Mouse (Mus musculus) MEL (cell line): ENCODE results near the gene Ralgds. TPM values are rescaled to one million over a fixed set of nuclear protein-coding genes. Genes with fewer than 3 reads are reported as not detected.

Source experiments
- DNase-seq: peaks from one replicate; pipeline ENCODE4 v3.0.0; 2011; ENCODE audit warnings: low read depth, low spot score
- H3K27ac ChIP-seq: 2 replicates; pipeline ENCODE4 v1.5.1; 2012; ENCODE audit warnings: low read depth, mild to moderate bottlenecking, control low read depth, low read length, moderate library complexity; ENCODE audit not compliant: control insufficient read depth
- H3K27me3 ChIP-seq, 2 experiments: fragments of 150-350 bp in 1 of 2; sonication (generic) in 1 of 2; 2 replicates each; pipeline ENCODE4 v1.6.1; 2012; ENCODE audit warnings: low read length in 2 of 2, mild to moderate bottlenecking in 2 of 2, improper control_type of control experiment in 1 of 2, moderate library complexity in 1 of 2; ENCODE audit not compliant: insufficient read depth in 2 of 2, control insufficient read depth in 1 of 2
- H3K36me3 ChIP-seq, 2 experiments: 2 replicates each; pipeline ENCODE4 v1.6.1; 2012 to 2014; ENCODE audit warnings: low read length in 2 of 2, improper control_type of control experiment in 1 of 2, inconsistent platforms in 1 of 2, mild to moderate bottlenecking in 1 of 2; ENCODE audit not compliant: insufficient read depth in 2 of 2, control insufficient read depth in 1 of 2
- H3K4me1 ChIP-seq, 2 experiments: fragments of 150-350 bp in 1 of 2; sonication (generic) in 1 of 2; 2 replicates each; pipeline ENCODE4 v1.6.1; 2012; ENCODE audit warnings: low read length in 2 of 2, improper control_type of control experiment in 1 of 2, mild to moderate bottlenecking in 1 of 2; ENCODE audit not compliant: insufficient read depth in 2 of 2, control insufficient read depth in 1 of 2
- H3K4me3 ChIP-seq, 2 experiments: fragments of 150-350 bp in 1 of 2; sonication (generic) in 1 of 2; 2 replicates each; pipeline ENCODE4 v1.5.1; 2012; ENCODE audit warnings: low read depth in 2 of 2, low read length in 2 of 2, mild to moderate bottlenecking in 2 of 2, moderate library complexity in 2 of 2, control low read depth in 1 of 2, improper control_type of control experiment in 1 of 2; ENCODE audit not compliant: control insufficient read depth in 1 of 2, insufficient read depth in 1 of 2
- H3K79me2 ChIP-seq: 2 replicates; pipeline ENCODE4 v1.6.1; 2012; ENCODE audit warnings: mild to moderate bottlenecking, low read length, moderate library complexity; ENCODE audit not compliant: control insufficient read depth, poor library complexity, insufficient read depth
- H3K9ac ChIP-seq: 2 replicates; pipeline ENCODE4 v1.6.1; 2012; ENCODE audit warnings: low read depth, mild to moderate bottlenecking, control low read depth, low read length, moderate library complexity; ENCODE audit not compliant: control insufficient read depth, poor library complexity, severe bottlenecking
- H3K9me3 ChIP-seq: fragments of 150-350 bp; sonication (generic); replicated peaks from 2 replicates; pipeline ENCODE4 v1.6.1; 2012; ENCODE audit warnings: mild to moderate bottlenecking, low read length, improper control_type of control experiment, moderate library complexity; ENCODE audit not compliant: insufficient read depth
- CHD2 ChIP-seq: IDR thresholded peaks from 2 replicates; pipeline ENCODE4 v1.6.1; 2011; ENCODE audit warnings: low read length, improper control_type of control experiment
- CTCF ChIP-seq, 3 experiments: IDR thresholded peaks in 2 of 3; conservative IDR thresholded peaks in 1 of 3; 2 replicates each; pipeline ENCODE4 v1.5.1; 2011 to 2012; ENCODE audit warnings: low read length in 3 of 3, low read depth in 2 of 3, mild to moderate bottlenecking in 2 of 3, improper control_type of control experiment in 1 of 3, inconsistent platforms in 1 of 3, mixed read lengths in 1 of 3, moderate library complexity in 1 of 3; ENCODE audit not compliant: control insufficient read depth in 1 of 3, insufficient read depth in 1 of 3, poor library complexity in 1 of 3, severe bottlenecking in 1 of 3
- GATA1 ChIP-seq: IDR thresholded peaks from 2 replicates; pipeline ENCODE4 v1.6.1; 2011; ENCODE audit warnings: low read depth, low read length, improper control_type of control experiment
- JUND ChIP-seq: IDR thresholded peaks from 2 replicates; pipeline ENCODE4 v1.6.1; 2011; ENCODE audit warnings: low read depth, mild to moderate bottlenecking, improper control_type of control experiment, low read length
- KAT2A ChIP-seq: conservative IDR thresholded peaks from 2 replicates; pipeline ENCODE4 v1.6.1; 2012; ENCODE audit warnings: low read depth, low read length, improper control_type of control experiment, inconsistent platforms
- MXI1 ChIP-seq: IDR thresholded peaks from 2 replicates; pipeline ENCODE4 v1.6.1; 2011; ENCODE audit warnings: mild to moderate bottlenecking, low read depth, low read length, improper control_type of control experiment
- NELFE ChIP-seq: IDR thresholded peaks from 2 replicates; pipeline ENCODE4 v1.6.1; 2011; ENCODE audit warnings: low read depth, low read length, improper control_type of control experiment
- POLR2A ChIP-seq, 2 experiments: IDR thresholded peaks; 2 replicates each; pipeline ENCODE4 v1.6.1; 2011 to 2012; ENCODE audit warnings: low read length in 2 of 2, mild to moderate bottlenecking in 2 of 2, control low read depth in 1 of 2, improper control_type of control experiment in 1 of 2, low read depth in 1 of 2, moderate library complexity in 1 of 2; ENCODE audit not compliant: control insufficient read depth in 1 of 2, insufficient read depth in 1 of 2, poor library complexity in 1 of 2
- POLR2AphosphoS2 ChIP-seq: IDR thresholded peaks from 2 replicates; pipeline ENCODE4 v1.6.1; 2011; ENCODE audit warnings: low read length, improper control_type of control experiment
- SIN3A ChIP-seq: IDR thresholded peaks from 2 replicates; pipeline ENCODE4 v1.6.1; 2012; ENCODE audit warnings: low read length, improper control_type of control experiment, inconsistent platforms
- USF1 ChIP-seq: IDR thresholded peaks from 2 replicates; pipeline ENCODE4 v1.6.1; 2014; ENCODE audit warnings: low read depth, mild to moderate bottlenecking, inconsistent platforms, low read length, improper control_type of control experiment, moderate library complexity
- USF2 ChIP-seq, 2 experiments: IDR thresholded peaks; 2 replicates each; pipeline ENCODE4 v1.6.1; 2011 to 2012; ENCODE audit warnings: improper control_type of control experiment in 2 of 2, low read length in 2 of 2, borderline replicate concordance in 1 of 2, inconsistent platforms in 1 of 2, low read depth in 1 of 2, mild to moderate bottlenecking in 1 of 2; ENCODE audit not compliant: insufficient read depth in 1 of 2
- ZC3H11A ChIP-seq: IDR thresholded peaks from 2 replicates; pipeline ENCODE4 v1.6.1; 2012; ENCODE audit warnings: low read depth, mild to moderate bottlenecking, inconsistent platforms, low read length, improper control_type of control experiment
- ZKSCAN1 ChIP-seq: IDR thresholded peaks from 2 replicates; pipeline ENCODE4 v1.6.1; 2012; ENCODE audit warnings: low read depth, mild to moderate bottlenecking, inconsistent platforms, low read length, improper control_type of control experiment, moderate library complexity
- ZMIZ1 ChIP-seq: IDR thresholded peaks from 2 replicates; pipeline ENCODE4 v1.6.1; 2012; ENCODE audit warnings: low read depth, mild to moderate bottlenecking, inconsistent platforms, low read length, improper control_type of control experiment, moderate library complexity
- polyA plus RNA-seq, 2 experiments: library from polyadenylated mRNA; stranded (reverse) in 1 of 2; unstranded in 1 of 2; fragments of >175 nt in 1 of 2; fragments of >200 nt in 1 of 2; gene quantifications; 2 replicates each; pipeline versions ENCODE4 v1.2.1 to v1.2.4; 2012; ENCODE audit warnings: low replicate concordance in 2 of 2, low read depth in 1 of 2; ENCODE audit not compliant: insufficient read length in 2 of 2, insufficient read depth in 1 of 2, missing spikeins in 1 of 2
- total RNA-seq: library from RNA; depleted of rRNA; stranded (reverse); fragments of 300-350 nt; gene quantifications from 2 replicates; pipeline ENCODE4 v1.2.3, GENCODE M21; 2012

Ralgds gene
- total and polyA plus RNA-seq, 3 experiments = 4.7 to 11.0 TPM; not detected in 1

- no peak for TF ChIP-seq GATA1
- TF ChIP-seq POLR2AphosphoS2 = no peak
- no peak for TF ChIP-seq USF2 (IDR thresholded peaks at IDR 0.05; ENCODE audit: borderline replicate concordance in 1 of 2, insufficient read depth in 1 of 2, low read depth in 1 of 2, low read length in 2 of 2)
- no peak for TF ChIP-seq ZKSCAN1
- no peak for TF ChIP-seq MXI1
- TF ChIP-seq ZC3H11A = no peak
- TF ChIP-seq CTCF (IDR thresholded peaks at IDR 0.05 in 2 of 3, conservative IDR thresholded peaks at IDR 0.05 in 1 of 3; ENCODE audit: control insufficient read depth in 1 of 3, insufficient read depth in 1 of 3, low read depth in 2 of 3, low read length in 3 of 3, poor library complexity in 1 of 3, severe bottlenecking in 1 of 3) = no peak
- TF ChIP-seq ZMIZ1 = no peak
- TF ChIP-seq CHD2 = no peak
- no peak for TF ChIP-seq JUND
- TF ChIP-seq NELFE = no peak
- no peak for TF ChIP-seq SIN3A
- TF ChIP-seq POLR2A (IDR thresholded peaks at IDR 0.05; ENCODE audit: control insufficient read depth in 1 of 2, insufficient read depth in 1 of 2, low read depth in 1 of 2, low read length in 2 of 2, poor library complexity in 1 of 2) = no peak
- TF ChIP-seq, all 39 proteins: peak for 0
- Histone ChIP-seq H3K4me1 (no peaks in the 10 kb centered on the region; a peak in 1 of 4 replicates), H3K27me3 (no peaks in the 10 kb centered on the region), H3K9me3 (no peaks in the 10 kb centered on the region), H3K79me2 (no peaks in the 10 kb centered on the region), H3K9ac (no peak overlapping the region), H3K27ac (no peak overlapping the region), H3K36me3 (no peaks in the 10 kb centered on the region), H3K4me3 (no peak overlapping the region)
- no peak for DNase-seq
Measured at GRCm38 (mm10) chr2:28536766-28537633, 24.1 kb downstream of the Ralgds start.

DNA sequence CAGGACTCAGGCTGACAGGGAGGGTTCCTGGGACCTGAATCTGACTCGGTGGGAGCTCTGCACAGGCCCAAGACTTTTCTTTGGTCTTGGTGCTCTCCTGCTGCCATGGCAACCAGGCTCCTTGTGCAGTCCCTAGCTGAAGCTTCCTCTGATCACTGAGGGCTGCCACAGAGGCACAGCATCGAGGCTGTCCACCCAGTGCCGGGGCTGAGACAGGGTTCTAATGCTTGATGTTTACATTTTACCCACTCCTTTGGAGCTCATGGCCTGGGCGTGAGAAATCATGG, 24.7 kb downstream of the Ralgds start:
- Histone ChIP-seq H3K9ac (no peak overlapping the region), H3K27me3 (no peaks in the 10 kb centered on the region), H3K4me1 (no peaks in the 10 kb centered on the region; a peak in 1 of 4 replicates), H3K4me3 (no peak overlapping the region), H3K79me2 (no peaks in the 10 kb centered on the region), H3K36me3 (no peaks in the 10 kb centered on the region), H3K9me3 (no peaks in the 10 kb centered on the region), H3K27ac (no peak overlapping the region)
- TF ChIP-seq KAT2A (no peak), USF1 (no peak), SIN3A (no peak), POLR2A (IDR thresholded peaks at IDR 0.05; ENCODE audit: control insufficient read depth in 1 of 2, insufficient read depth in 1 of 2, low read depth in 1 of 2, low read length in 2 of 2, poor library complexity in 1 of 2) (no peak)
- no peak for DNase-seq
